Mouse (Mus musculus) adrenal gland (tissue): ENCODE data around the gene 1110008P14Rik.

Source experiments
- intact Hi-C: fragments of 180-260 bp; cut with DNase I; formaldehyde crosslinking; loops from one replicate; pipeline ENCODE4 v1.15.1; 2025

Gene 1110008P14Rik

GRCm38 (mm10) chr2:32344598-32345321 is 37.0 kb downstream of the 1110008P14Rik start:
- intact Hi-C loops, result no loop called here

DNA sequence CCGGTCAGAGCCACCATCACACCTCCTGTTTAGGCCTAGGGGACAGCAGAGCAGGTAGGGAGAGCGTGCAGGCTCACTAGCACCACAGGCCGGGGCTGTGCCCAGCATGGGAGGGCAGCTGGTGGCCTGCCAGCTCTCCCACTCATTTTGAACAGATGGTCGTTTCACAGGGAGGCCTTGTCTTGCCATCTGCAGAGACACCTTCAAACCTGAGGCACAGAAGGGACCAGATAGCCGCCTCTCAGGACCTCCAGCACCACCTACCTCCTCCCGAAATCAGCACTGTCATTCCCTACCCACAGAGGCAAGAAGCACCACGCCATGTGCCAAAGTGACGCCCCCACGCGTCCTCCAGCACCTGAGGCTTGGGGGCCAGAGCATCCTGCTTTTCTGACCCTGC is 37.7 kb downstream of the 1110008P14Rik start:
- intact Hi-C loops, result no loop called here

DNA sequence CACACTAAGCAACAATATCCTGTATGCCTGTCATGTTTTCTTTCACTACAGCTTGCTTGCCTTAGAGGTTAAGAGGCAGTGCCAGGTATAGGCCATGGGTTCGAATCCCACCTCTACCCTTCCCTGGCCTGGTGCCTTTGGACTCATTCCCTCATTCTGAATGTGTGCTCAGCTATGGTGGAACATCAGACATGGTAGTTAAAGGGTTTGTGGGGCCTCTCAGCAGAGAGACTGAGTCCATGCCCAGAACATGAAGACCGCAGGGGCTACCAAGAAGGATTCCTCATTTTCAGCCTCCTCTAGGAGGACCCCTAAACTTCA is 38.4 kb downstream of the 1110008P14Rik start:
- intact Hi-C loops, result no loop called here

- intact Hi-C loops, result no loop called here
Observed at GRCm38 (mm10) chr2:32342539-32343350, 39.0 kb downstream of the 1110008P14Rik start.

DNA sequence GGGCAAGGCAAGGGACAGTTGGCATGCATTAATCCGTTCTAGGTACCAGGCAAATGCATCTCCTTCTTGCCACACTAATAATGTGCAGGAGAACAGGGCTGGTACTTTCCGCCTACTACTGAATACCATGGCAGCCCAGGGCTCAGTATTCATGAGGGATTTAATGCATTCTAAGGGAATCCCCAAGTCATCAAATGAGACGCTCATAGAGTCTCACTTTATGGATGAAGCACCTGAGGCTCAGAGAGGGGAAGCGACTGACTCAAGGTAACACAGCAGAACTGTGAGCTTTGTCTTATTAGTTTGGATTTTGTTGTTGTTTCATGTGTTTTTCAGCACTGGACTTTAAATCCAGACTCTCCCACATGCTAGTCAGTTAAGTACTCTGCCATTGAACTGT is 39.7 kb downstream of the 1110008P14Rik start:
- intact Hi-C loops, result no loop called here

DNA sequence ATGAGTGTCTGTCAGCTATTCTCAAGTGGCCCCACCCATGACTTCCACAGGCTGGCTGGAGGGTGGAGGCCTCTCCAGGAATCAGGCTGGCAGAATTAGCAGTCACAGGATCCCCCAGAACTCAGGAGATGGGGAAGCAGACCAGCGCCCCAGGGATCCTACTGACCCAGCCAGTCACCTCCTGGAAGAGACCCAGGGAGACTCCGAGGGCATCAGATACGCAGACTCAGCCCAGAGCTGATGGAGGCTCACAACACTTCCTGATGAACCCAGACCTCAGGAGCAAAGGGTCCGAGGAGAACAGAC is 40.2 kb downstream of the 1110008P14Rik start:
- intact Hi-C loops, result no loop called here

- intact Hi-C loops, result no loop called here
Observed at GRCm38 (mm10) chr2:32340836-32341633, 40.7 kb downstream of the 1110008P14Rik start.

GRCm38 (mm10) chr2:32339912-32340642 is 41.7 kb downstream of the 1110008P14Rik start:
- intact Hi-C loops, result no loop called here

DNA sequence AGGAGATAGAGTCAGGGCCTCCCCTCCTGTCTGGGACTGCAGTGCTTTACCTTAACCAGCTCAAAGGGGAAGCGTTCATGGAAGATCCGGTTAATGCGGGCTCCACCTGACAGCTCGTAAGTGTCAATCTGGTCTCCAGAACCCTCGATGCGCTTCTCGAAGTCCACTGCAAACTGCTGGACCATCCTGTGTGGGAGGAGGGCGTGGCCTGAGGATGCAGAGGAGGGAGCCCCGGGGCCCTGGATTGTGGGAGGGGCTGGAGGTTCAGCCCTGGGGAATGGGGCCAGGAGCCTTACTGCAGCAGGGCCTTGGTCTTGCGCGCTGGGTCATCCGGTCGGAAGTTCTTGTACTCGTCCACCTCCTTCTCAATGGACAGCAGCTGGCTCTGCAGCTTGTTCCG is 45.9 kb downstream of the 1110008P14Rik start:
- intact Hi-C loops, result no loop called here

GRCm38 (mm10) chr2:32332159-32332558 is 49.6 kb downstream of the 1110008P14Rik start:
- intact Hi-C loops, result no loop called here

GRCm38 (mm10) chr2:32329531-32329930 is 52.2 kb downstream of the 1110008P14Rik start:
- intact Hi-C loops, result no loop called here

DNA sequence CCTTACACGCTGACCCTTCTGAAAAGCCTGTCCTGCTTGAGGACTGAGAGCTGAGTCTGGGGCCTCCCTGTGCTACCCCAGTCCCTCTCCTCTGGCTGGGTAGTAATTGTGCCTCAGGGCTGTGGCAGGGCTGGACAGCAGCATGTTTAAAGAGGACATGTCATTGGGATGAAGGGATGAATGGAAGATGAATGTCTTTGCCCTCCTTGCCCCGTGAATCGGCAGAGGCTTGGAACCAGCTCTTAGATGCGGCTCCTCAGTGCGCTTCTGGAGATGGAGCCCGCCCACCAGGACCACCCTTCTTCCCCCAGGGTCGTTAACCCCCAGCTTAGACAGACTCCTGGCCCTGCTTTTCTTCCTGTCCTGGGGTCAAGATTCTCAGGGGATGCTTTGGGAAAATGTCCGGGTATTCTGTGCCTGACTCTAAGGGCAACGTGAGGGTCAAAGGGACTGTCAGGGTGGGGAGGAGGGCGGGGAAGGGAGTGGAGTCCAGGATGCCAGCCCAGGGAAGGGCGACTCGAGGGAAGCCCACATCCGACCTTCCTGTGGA is 52.8 kb downstream of the 1110008P14Rik start:
- intact Hi-C loops, result no loop called here

DNA sequence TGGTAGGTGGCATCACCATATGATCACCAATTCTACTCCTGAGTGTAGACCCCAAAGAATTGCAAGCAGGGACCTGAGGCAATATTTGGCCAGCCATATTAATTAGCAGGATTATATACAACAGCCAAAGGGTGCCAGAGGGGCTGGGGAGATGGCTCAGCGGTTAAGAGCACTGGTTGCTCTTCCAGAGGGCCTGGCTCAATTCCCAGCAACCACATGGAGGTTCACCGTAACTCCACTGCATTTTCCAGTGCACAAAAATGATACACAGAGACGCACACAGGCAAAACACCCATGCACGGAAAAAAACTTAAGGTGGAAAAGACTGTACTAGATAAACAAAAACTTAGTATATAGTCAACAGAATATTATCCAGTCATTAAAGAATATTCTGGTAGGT is 54.5 kb downstream of the 1110008P14Rik start:
- intact Hi-C loops, result no loop called here
